Mouse (Mus musculus) monocyte, adult 2 months (primary cell): ENCODE measurements around the gene Ddb2.

Source experiments
- DNase-seq, 2 experiments: peaks; one replicate each; pipeline ENCODE4 v3.0.0; 2022; ENCODE audit warnings: low spot score in 2 of 2, low read depth in 1 of 2

Gene Ddb2

DNA sequence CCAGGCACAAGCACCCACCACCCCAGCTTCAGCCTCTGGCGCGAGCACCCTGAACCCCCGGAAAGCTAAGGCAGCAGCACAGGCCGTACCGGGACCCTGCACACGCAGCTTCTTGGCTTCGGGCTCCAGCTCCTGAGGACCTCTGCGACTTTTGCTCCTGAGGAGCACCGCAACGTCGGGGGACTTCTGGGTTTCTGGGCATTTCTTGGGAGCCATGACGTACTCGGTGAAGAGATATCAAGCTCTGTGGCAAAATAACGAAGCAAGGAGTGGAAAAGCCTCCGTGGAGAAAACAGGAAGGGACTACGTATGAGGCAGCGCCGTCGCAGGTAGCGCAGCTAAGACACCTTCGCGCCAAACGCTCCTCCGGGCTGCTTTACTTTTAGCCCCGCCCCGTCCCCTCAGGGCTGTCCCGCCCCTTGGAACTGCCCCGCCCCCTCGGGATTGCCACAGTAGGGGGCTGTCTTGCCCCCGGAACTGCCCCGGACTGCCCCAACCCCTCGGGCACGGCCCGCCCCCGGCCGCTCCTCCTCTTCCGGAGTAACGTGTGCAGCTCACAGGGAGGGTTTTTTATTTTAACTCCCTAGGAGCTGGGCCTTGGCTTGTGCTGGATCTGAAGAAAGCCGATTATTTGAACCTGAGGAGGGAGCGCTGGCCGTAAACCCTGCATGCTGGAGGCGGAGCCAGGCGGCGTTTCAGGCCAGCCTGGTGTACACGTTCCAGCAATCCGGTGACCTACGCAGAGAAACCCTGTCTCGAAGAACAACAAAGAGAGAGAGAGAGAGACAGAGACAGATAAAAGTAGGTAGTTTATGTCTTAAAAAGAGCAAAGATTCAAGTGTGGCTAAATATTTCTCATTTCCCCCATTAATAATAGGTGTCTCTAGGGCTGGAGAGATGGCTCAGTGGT lies at the start of gene Ddb2:
Gene Ddb2, minus strand, starts transcription at position 382 of the 910 bp plus-strand sequence.
- peak; percentile 69 to 79 for DNase-seq

DNA sequence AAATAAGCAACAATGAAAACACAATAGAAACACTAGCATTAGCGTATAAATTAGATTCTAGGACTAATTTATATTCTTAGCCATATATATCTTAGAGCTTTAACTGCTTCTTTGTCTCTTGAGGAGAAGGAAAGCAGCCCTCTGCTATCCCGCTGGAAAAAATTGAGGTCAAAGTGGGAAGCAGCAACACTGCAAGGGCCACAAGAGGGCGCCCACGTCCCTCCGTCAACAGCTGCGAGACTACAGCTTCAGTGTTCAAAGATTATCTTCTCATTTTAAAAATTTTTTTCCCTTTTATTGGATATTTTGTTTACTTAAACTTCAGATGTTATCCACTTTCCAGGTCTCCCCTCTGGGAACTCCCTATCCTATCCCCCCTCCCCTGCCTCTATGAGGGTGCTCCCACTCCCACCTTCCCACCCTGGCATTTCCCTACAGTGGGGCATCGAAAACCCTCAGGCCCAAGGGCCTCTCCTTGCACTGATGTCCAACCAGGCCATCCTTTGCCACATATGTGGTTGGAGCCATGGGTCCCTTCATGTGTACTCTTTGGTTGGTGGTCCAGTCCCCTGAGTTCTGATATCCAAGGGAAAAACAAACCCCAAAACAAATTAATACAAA lies 49.2 kb upstream of the Ddb2 start:
- peak in 1 of 2 experiments; percentile 29 for DNase-seq

DNA sequence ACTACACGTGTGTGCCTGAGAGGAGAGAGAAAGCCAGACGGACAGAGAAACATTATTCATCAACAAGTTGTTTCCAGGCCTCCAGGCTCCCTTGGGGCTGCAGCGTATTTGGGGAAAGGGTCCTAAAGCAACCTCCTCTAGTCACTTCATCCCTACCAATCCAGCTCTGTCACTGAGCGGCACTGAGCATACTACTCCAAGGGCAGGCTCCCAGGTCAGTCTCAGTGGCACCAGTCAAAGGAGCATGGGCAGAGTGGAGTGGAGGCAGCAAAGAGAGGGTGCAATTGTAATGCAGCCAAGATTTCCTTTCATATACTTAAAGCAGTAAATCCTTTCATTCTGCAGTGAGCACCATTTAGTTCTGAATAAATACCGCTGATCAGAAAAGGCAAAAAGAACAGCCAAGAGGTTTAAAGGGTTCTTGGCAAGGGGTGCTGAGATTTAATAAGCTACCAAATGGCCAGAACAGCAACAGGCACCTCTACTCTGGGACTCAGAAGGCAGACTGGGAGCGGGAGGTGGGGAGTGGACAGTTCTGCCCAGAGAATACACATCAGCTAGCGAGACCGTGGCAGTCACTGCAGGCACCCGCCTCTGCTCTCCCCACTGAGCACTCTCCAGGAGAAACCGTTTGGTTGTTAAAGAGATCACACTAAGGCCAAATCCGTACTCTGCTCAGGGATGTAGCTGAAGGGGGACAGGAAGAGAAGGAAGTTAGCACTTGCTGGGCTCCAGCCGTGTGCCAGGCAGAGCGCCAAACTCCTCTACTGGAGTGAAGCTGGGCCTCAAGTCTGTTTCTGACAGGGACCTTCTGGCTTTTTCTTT lies 47.8 kb upstream of the Ddb2 start:
- no peak for DNase-seq

DNA sequence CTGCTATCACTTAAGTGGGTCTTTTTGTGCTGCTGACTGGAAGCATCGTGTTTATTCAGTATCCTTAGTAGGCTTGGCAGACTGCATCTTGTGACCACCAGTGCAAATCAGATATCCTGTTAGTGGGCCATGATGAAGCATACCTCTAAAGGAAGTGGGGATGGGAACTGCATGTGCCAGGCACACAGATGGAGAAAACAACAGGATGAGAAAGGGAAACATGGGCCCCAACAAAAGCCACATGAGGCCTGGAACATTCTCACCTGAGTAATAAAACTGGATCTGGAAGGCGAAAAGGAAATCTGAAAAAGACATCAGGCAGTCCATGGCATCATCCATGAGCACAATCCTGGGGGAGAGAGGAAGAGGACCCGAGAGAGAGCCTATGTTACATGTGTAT lies 47.2 kb upstream of the Ddb2 start:
- no peak for DNase-seq

DNA sequence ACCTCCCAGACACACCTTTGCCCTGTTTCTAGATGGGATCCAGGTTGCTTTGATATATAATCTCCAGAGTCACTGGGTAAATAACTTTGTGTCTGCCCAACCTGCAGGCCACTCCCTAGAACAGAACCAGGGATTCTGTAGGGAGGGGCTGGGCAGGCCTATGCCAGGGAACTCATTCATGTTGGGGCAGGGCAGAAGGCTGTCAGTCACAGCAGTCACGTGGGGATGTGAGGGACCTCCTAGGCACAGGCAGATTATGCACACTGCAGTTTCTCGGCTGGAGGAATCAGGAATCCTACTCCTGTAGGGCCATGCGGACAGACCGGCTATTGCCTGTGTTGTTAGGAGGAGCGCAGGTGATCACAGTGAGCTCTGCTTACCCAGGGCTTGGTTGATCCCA lies 44.6 kb upstream of the Ddb2 start:
- DNase-seq, result no peak

DNA sequence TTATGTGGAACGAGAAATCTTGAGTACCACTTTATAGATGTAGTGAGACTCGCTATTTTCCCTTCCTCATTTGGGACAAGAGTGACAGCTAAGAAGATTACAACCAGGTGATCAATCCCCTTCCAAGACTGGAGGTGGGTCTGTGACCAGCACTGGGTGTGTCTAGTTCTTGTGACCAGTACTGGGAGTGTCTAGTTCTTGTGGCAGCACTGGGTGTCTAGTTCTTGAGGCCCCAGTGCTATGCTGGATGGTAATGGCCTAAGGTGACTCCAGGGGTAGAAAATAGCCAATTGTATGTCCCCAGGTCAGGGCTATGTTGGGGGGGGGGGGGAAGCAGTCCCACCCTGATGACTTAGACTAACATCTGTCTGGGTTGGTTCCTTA lies 42.6 kb upstream of the Ddb2 start:
- DNase-seq, result no peak

DNA sequence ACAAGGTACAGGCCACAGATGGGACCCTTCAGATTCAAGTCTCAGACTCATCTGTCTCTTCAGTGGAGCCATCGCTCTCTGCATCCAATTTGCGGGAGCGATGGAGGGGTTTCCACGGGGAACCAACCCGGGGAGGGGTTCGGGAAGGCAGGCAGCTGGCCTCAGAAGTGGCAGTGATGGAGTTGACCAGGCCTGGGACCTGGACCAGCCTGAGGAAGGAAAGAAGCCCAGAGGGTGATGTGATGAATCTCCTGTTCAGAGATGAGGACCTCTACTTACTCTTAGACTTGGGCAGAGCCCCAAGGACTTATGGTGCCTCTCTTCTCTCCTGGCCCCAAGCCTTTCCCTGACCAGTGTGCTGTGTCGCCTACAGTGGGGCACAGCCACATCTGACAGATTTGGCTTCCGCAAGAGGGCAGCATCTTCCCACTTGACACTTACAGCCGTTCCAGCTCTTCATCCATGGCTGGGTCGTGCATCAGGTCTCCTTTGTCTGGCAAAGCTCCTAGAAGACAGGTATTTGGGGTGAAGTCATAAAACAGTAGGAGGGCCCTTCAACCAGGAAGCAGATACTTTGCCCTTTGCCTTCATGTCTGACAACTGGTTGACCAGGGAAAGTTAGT lies 42.1 kb upstream of the Ddb2 start:
- DNase-seq, result no peak

DNA sequence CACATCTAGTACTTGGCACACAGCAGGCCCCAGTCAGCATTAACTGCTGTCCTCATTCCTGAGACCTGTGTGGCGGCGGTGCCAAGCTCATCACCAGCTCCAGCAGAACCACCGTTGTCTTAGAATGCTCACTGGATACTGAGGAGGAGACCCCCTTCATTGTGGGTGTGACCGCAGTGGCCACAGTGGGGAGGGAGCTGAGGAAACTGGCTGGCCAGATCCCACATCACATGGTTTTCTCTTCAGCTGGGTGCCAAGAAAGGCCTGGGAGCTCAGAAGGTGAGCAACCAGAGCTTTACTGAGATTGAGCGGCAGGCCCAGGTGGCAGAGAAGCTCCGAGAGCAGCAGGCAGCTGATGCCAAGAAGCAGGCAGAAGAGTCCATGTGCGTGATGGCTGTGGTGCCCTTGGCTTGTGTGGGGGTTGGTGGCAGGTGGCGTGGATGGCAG lies 32.9 kb upstream of the Ddb2 start:
- no peak for DNase-seq

DNA sequence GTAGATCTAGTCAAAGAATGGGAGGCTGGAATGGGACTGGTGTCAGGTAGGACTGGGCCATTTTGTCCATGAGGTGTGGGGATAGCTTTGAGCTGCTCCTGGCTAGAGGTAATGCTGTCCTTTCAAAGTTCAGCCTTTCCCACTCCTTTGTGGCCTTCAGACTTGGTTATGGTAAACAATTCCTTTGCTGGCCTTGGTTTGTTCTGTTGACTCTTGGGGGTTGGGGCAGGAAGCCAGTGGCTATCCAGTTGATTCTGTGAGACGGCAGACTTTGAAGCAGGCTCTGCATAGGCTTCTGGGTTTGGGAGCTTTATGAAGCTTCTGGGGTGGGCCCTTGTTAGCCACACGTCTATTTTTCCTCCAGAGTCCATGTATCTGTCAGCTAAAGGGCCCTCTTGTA lies 31.9 kb upstream of the Ddb2 start:
- DNase-seq, result no peak

DNA sequence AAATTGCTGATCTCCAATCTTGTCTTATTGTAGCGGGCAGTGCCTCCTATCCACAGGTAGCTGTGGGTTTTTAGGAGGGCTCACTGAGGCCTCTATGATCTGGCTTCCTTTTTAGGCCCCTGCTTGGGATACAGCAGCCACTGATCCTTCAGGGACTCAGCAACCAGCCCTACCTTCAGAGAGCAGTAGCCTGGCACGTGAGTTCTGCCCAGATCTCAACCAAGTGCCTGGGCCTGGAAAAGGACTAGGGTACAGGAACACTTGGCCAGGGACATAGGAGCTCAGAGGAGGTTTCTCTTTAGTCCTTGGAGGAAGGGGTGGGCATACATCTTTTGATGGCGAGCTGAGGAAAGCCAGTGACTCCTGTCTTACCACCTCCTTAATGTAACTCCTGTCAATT lies 31.3 kb upstream of the Ddb2 start:
- DNase-seq, result no peak

DNA sequence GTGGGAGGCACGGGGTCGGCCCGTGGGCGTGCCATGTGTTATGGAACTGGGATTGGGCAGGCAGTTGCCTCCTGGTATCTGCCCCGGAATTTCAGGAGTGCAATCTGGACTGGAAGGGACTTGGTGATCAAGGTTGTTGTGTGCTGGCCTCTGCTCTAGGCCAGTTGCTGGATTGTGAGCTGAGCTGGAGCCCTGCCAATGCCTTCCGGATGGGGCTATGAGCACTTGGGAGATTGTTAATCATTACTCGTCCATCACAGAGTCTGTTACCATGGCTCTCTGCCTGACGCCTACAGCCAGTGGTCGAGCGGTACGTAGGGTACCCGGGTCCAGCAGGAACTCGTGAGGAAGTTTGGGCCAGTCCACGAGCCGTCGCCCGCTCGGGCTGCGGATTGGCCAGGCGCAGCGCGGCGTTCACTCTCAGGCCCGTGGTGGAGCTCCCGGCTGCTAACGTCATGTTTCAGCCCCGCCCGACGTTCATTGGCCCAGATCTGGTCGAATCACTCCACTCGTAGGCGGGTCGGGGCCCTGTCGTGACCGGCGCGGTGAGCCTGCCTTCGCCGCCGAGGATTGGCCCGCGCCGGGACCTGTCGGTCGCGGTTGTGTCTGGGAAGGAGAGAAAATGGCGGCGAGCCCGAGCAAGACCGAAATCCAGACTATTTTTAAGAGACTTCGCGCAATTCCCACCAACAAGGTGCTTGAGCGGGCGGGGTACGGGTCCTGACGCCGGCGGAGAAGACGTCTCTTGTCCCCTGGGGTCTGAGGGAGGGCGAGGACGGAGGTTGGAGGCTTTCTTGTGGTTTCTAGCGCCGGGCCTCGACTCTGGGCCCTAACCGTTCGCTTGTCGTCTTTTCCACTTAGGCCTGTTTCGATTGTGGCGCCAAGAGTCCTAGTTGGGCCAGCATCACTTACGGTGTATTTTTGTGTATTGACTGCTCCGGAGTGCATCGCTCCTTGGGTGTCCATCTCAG lies 28.2 kb upstream of the Ddb2 start, which contains the start of gene Arfgap2:
Gene Arfgap2, plus strand, starts transcription at position 264 of the 971 bp plus-strand sequence.
- DNase-seq, result peak; percentile 88 to 93

DNA sequence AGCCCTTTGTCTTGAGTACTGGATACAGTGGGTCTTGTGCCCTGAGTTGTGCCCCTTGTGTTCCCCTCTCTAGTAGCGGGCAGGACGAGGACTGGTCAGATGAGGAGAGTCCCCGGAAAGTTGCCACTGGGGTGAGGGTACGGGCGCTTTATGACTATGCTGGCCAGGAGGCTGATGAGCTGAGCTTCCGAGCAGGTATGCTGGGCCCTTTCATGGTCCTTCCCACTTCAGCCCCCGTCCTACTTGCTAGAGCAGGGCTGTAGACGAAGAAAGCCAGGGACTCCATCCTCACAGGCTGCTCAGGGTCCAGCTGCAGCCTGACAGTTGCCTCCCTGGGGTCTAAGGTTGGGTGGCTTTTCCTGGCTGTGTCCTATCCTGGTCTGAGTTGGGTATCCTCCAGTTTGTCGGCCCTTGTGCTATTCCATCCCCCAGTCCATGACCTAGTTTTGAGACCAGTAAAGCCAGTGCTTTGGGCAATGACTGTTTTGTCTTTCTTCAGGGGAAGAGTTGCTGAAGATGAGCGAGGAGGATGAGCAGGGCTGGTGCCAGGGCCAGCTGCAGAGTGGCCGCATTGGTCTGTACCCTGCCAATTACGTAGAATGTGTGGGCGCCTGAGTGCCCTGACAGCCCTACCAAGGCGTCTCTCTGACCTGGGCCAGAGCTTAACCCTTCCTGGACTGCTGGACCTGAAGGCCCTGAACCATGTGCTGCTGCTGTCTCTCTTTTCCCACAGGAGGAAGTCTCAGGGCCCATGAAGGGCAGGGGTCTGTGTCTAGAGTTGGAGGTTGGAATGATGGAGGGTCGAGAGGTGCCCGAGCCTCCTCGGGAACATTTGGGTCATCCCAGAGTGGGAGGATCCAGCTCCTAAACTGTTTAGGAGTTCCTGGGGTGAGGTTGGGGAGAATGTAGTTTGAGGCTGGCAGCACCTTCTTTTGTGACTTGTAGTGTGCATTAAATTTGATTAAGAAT lies 27.2 kb upstream of the Ddb2 start:
- DNase-seq, result no peak

DNA sequence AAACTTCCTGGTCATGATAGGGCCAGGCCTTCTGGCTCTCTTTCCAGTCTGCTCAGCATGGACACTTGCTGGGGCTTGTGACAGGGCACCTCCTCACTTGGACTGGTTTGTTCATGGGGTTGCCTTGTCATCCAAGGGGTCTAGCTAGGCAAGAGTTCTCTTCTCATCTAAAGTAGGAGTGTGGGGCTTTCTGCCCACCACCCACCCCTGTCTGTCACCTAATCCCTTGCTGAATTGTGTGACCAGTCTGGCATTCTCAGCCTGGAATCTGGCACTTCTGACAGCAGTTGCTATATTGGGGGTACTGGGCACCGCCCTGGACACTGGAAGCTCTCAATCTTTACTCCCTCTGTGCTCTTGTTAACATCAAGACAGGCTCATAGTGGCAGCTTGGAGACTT lies 22.7 kb upstream of the Ddb2 start:
- DNase-seq, result no peak

DNA sequence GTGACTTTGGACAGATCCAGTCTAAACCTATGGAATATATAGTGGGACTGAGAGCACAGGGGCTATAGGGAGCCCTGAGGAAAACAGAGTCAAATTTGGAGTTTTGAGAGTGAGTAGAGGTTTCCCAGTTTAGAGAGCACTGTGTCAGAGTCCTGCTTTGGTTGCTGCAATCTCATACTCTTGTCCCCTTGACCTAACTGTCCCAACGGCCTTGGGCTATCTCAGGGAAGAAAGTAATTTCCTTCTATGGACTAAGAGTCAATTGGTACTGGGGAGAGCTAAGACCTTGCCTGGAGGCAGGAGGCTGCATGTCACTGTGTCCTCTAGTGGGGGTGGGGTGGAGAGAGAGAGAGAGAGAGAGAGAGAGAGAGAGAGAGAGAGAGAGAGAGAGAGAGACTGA lies 22.0 kb upstream of the Ddb2 start:
- no peak for DNase-seq

DNA sequence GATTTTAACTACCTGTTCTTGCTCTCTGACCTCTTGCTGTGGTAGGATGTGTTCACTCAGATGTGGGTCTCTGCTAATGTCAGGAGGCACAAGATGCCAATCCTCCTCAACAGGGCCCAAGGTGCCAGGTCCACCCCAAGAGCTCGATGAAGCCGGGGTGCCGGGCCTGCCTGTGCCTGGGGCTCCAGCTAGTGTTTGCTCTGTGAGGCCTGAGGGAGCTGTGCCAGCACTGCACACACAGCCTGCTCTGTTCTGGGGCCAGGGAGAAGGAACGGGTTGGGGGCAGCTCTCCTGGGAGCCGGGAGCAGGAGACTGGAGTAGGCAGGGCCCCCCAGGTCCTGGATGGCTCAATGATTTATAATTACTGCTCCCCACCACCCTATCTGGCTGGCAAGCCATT lies 21.3 kb upstream of the Ddb2 start:
- no peak for DNase-seq

DNA sequence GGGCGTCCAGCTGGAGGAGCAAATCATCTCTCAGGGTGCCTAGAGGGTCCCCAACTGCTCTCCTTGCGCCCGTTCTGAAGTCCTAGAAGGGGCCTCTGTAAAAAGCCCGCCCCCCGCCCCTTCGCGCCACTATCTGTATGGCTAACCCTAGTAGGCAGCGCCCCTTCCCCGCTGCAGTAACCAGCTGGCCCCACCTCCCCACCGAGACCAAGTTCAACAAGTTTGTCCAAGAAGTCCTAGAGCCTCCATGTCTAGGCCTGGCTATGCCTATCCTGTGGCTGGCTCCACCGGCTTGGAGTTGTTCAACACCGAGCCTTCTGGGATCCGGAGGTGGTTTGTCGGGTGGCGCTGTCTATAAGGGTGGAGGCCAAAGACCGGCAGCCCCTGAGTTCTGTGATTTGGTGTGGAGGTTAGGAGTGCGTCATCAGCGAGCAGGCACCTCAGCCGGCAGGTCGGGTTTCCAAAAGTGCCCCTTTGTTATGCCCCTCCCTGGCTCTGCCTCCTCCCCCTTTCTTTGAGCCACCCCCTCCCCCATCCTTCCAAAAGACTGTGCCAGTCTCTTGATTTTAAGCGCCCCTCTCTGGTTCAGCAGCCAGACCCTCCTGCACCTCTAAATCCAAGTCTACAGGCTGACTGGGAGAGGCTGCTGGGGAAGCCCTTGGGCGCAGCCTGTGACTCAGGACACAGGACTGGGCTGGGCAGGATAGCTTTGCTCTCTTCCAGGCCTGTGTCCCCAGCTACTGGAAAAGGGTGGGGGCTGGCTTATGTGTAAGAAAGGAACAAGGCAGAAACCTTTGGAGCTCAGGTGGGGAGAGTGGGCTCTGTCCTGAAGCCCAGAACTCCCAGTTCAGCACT lies 20.6 kb upstream of the Ddb2 start:
- DNase-seq, result no peak

DNA sequence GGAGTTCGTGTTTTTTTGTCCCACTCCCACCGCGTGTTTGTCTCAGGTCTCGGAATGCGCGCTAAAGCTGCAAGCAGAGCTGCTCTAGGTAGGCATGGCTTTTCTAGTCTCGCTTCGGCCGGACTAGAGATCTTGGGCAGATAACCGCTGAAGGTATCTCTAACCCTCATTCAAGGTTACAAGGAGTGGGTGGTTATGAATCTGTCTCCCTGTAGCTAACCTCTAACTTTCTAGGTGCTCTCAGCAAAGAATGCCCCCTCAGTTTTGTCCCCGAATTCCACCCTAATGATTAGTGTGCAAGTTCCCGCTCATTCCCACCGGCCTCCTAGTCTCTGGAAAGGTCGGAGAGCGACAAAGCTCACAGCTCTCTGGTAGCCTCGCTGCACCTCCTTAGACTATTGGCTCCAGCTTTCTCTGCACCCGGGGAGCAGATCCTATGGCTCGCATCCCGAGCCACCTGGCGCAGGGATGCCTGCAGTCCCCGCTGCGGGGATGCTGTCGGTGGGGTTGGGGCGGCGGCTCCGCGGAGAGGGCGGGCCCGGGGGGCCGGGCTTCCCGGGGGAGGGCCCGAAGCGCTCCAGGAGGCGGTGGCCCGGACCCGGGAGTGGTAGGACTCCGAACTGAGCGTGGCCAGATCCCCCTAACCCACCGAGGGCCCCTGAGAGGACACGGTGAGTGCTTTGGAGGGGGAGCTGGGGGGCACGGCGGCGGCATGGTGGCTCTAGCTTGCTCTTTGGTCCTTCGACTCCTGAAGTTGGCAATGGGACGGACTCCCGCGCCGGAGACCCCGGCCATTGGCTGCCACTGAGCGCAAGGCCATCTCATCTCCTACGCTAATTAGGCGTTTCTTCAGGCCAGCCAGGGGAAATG lies 19.7 kb upstream of the Ddb2 start:
- no peak for DNase-seq
